Mouse (Mus musculus) neural tube, embryonic 13.5 days (tissue): Measurements from ENCODE around the gene Ccdc24. TPM values are rescaled to one million over a fixed set of nuclear protein-coding genes. Genes with fewer than 3 reads are reported as not detected.

Experiments used
- ATAC-seq: fragments of 200-750 bp; cut with Nextera tagmentation; 2 replicates; pipeline ENCODE4 v1.8.0; 2017; ENCODE audit warnings: low read depth, mild to moderate bottlenecking, moderate TSS enrichment, moderate library complexity
- H3K27ac ChIP-seq: fragments of 300-500 bp; sonication (generic); replicated peaks from 2 replicates; pipeline ENCODE4 v1.5.1; 2015; ENCODE audit warnings: moderate library complexity, mild to moderate bottlenecking, inconsistent platforms
- H3K27me3 ChIP-seq: fragments of 300-500 bp; sonication (generic); 2 replicates; pipeline ENCODE4 v1.6.1; 2015; ENCODE audit warnings: mild to moderate bottlenecking, inconsistent platforms
- H3K36me3 ChIP-seq: fragments of 300-500 bp; sonication (generic); 2 replicates; pipeline ENCODE4 v1.6.1; 2015; ENCODE audit warnings: mild to moderate bottlenecking, inconsistent platforms
- H3K4me1 ChIP-seq: fragments of 300-500 bp; sonication (generic); replicated peaks from 2 replicates; pipeline ENCODE4 v1.6.1; 2015; ENCODE audit warnings: inconsistent platforms
- H3K4me2 ChIP-seq: fragments of 300-500 bp; sonication (generic); 2 replicates; pipeline ENCODE4 v1.6.1; 2015; ENCODE audit warnings: inconsistent platforms, mild to moderate bottlenecking, moderate library complexity
- H3K4me3 ChIP-seq: fragments of 300-500 bp; sonication (generic); 2 replicates; pipeline ENCODE4 v1.5.1; 2015; ENCODE audit warnings: mild to moderate bottlenecking, inconsistent platforms
- H3K9ac ChIP-seq: fragments of 300-500 bp; sonication (generic); 2 replicates; pipeline ENCODE4 v1.6.1; 2015; ENCODE audit warnings: moderate library complexity, mild to moderate bottlenecking, inconsistent platforms
- H3K9me3 ChIP-seq: fragments of 300-500 bp; sonication (generic); 2 replicates; pipeline ENCODE4 v1.6.1; 2016; ENCODE audit warnings: inconsistent platforms
- WGBS: fragments of 180-500 bp; shearing (Covaris S2); methylation state at CpG from one replicate; pipeline ENCODE4 v1.1.7; 2015; 5-methylcytosine and 5-hydroxymethylcytosine counted together
- polyA plus RNA-seq: library from polyadenylated mRNA; unstranded; fragments of >200 nt; fragmentation: Nextera tagmentation; extraction: Ambion mirVana; gene quantifications from 2 replicates; pipeline ENCODE4 v1.2.1, GENCODE M21; 2015

Gene Ccdc24
- polyA plus RNA-seq, 1 experiment from 2014 or later = 2.5 TPM

DNA sequence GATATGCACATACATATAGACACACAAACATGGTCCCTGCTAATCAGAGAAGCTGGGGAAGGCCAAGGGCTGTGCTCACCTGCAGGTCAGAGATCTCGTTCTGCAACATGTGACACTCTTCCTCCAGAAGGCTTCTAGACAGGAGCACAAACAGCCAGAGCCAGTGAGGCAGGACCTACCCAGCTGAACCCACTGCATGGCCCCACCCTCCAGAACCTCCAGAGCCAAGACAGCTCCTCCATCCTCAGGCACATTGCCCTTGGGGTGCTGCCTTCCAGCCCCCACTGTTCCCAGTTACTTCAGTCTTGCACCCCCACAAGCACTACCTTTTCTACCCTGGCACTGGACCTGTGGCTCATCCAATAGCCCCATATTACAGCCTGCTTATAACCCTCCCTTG, 1.9 kb downstream of the Ccdc24 start:
- 73% methylated on average over 1 of the region's 1 CpGs for WGBS
- no peak overlapping the region for H3K9ac ChIP-seq
- H3K4me1 ChIP-seq = peaks cover 36% of the 10 kb centered on the region
- no peak overlapping the region for H3K27ac ChIP-seq
- H3K4me2 ChIP-seq = no peak overlapping the region
- peaks cover 26% of the 10 kb centered on the region for H3K36me3 ChIP-seq
- H3K27me3 ChIP-seq = peaks cover 7% of the 10 kb centered on the region; the same call in 1 of the 2 replicates
- H3K9me3 ChIP-seq = no peaks in the 10 kb centered on the region
- no peak for ATAC-seq
- no peak overlapping the region for H3K4me3 ChIP-seq

DNA sequence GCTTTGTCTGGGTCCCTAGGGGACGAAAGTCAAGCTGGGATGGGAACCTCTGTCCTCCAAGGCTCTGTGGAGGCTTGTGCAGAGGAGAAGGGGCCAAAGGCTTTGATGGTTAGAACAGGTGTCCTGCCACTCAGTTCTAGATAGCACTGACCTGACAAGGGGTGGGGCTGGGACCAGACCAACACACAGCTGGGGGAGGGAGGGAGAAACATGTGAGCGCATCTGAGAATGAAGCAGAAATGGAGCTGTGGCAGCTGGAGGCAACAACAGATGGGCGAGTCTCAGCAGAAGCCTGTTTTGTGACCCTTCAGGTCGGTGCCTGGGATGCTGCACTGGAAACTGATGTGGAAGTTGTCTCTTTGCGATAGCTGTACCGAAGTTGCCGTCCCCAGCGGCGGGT, 3.0 kb downstream of the Ccdc24 start:
- 73% methylated on average over 9 of the region's 9 CpGs for WGBS
- Histone ChIP-seq H3K27ac (no peak overlapping the region; the same call in 1 of the 2 replicates), H3K4me3 (no peak overlapping the region), H3K9ac (no peak overlapping the region), H3K36me3 (peaks cover 15% of the 10 kb centered on the region), H3K9me3 (no peaks in the 10 kb centered on the region), H3K4me2 (no peak overlapping the region), H3K27me3 (peaks cover 7% of the 10 kb centered on the region; the same call in 1 of the 2 replicates), H3K4me1 (peaks cover 36% of the 10 kb centered on the region)
- no peak for ATAC-seq

DNA sequence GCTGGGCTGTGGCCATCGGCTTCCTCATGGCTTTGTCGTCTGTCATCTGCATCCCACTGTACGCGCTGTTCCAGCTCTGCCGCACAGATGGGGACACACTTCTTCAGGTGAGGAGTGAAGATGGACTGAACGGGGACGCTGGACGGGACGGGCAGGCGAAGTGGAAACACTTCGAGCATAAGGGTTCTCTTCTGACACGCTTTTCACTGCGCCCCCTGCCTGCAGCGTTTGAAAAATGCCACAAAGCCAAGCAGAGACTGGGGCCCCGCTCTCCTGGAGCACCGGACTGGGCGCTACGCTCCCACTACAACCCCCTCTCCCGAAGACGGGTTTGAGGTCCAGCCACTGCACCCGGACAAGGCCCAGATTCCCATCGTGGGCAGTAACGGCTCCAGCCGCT, 4.5 kb downstream of the Ccdc24 start:
- Histone ChIP-seq H3K4me1 (peaks cover 39% of the 10 kb centered on the region), H3K9ac (peak overlapping the region; percentile 38; the same call in 1 of the 2 replicates), H3K4me3 (no peak overlapping the region), H3K27me3 (peaks cover 7% of the 10 kb centered on the region; the same call in 1 of the 2 replicates), H3K9me3 (no peaks in the 10 kb centered on the region), H3K27ac (no peak overlapping the region), H3K4me2 (peak overlapping the region; percentile 22), H3K36me3 (0 out of 2 replicates have a peak, but pooled peaks cover under 1% of the 10 kb centered on the region)
- ATAC-seq = no peak
- WGBS = 14% methylated on average over 24 of the region's 24 CpGs

DNA sequence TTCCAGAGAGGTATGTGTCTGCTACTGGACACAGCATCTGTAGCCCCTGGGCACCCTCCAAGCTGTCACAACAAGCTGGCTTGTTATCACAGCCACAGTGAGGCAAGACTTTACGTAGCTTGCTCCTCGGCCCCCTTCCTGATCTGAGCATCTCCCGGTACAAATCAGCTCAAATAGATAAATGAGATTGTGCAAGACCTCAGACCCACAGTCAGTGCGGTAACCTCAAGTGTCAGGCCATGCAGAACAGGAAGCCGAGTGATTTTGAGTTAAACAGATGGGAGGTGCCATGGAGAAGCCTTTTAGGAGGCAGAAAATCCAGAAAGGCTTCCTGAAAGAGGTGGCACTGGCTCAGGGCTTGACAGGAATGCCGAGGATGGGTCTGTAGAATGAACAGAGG, 5.4 kb downstream of the Ccdc24 start:
- Histone ChIP-seq H3K4me1 (peaks cover 36% of the 10 kb centered on the region), H3K9me3 (no peaks in the 10 kb centered on the region), H3K4me2 (no peak overlapping the region), H3K4me3 (no peak overlapping the region), H3K27me3 (peaks cover 7% of the 10 kb centered on the region; the same call in 1 of the 2 replicates), H3K27ac (no peak overlapping the region), H3K9ac (no peak overlapping the region), H3K36me3 (no peaks in the 10 kb centered on the region)
- no peak for ATAC-seq
- 83% methylated on average over 6 of the region's 6 CpGs for WGBS

DNA sequence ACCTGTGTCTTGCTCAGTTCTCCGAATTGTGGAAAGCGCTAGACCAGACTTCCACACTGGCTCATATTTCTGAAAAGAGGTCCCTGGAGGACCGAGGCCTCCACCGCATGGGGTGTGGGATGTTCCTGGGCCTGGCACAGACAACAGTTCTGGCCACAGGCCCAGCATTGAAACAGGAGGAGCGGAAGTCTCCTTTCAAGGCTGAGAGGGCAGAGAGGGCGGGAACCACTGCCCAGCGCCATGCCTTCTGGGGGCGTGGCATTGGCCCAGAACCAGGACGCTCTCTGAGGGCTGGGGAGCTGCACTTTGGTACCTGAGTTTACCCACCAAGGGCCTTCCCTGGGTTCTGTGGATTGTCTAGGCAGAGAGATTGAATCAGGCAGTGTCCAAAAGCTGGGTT, 6.3 kb downstream of the Ccdc24 start:
- WGBS = 53% methylated on average over 9 of the region's 9 CpGs
- no peak for ATAC-seq

DNA sequence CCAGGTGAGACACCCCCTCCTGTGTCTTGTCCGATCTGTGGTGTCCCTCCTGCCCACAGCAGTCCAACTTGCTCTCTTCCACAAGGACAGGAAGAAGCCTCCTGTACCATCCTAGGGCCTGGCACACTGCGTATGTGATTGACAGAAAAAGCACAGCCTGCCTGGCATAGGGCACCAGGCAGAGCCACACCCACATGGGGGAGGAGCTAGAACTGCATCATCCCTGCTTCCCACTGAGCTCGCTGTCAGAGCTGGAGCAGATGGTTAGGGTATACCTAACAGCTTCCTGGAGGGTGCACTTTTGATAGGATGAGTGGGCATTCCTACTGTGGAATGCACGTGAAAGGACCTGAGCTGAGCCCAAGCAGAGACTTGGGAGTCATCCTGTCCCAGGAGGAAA, 9.5 kb downstream of the Ccdc24 start:
- ATAC-seq = peak; percentile 56
- Histone ChIP-seq H3K4me2 (no peak overlapping the region), H3K27ac (no peak overlapping the region), H3K4me3 (no peak overlapping the region), H3K27me3 (peaks cover 7% of the 10 kb centered on the region; the same call in 1 of the 2 replicates), H3K9ac (peak overlapping the region; percentile 22; the same call in 1 of the 2 replicates), H3K9me3 (no peaks in the 10 kb centered on the region), H3K4me1 (peaks cover 33% of the 10 kb centered on the region), H3K36me3 (no peaks in the 10 kb centered on the region)
- WGBS = 31% methylated on average over 4 of the region's 4 CpGs

More for the DNA sequence above, 6.3 kb downstream of the Ccdc24 start:
- 0 out of 2 replicates have a peak overlapping the region, but pooled peaks have one; percentile 28 for H3K27ac ChIP-seq
- peak overlapping the region; percentile 34; the same call in 1 of the 2 replicates for H3K9ac ChIP-seq
- peaks cover 36% of the 10 kb centered on the region for H3K4me1 ChIP-seq
- no peak overlapping the region for H3K4me2 ChIP-seq
- peaks cover 7% of the 10 kb centered on the region; the same call in 1 of the 2 replicates for H3K27me3 ChIP-seq
- H3K36me3 ChIP-seq = no peaks in the 10 kb centered on the region
- H3K4me3 ChIP-seq = no peak overlapping the region
- H3K9me3 ChIP-seq = no peaks in the 10 kb centered on the region

DNA sequence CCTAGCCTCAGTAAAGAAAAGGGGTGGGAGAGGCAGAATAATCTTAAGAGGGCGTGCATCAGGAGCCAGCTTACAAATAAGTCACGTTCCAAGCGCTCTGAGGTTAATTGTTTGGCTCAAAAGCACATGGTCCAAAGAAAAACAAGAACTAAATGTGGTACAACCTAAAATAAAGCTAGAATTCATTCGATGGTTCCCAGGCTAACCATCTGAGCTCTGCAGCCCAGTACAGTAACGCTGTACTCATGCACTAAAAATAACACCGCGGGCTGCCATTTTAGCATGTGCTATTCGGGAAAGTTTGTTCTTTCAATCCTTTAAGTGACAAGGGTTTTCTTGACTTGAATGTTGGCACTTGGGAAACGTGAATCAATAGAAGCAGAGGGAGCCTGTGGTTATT, 11.8 kb downstream of the Ccdc24 start:
- Histone ChIP-seq H3K4me2 (no peak overlapping the region), H3K27ac (no peak overlapping the region), H3K27me3 (no peaks in the 10 kb centered on the region), H3K4me1 (peaks cover 29% of the 10 kb centered on the region), H3K36me3 (no peaks in the 10 kb centered on the region; the same call in 1 of the 2 replicates), H3K9ac (no peak overlapping the region), H3K9me3 (no peaks in the 10 kb centered on the region), H3K4me3 (no peak overlapping the region)
- 84% methylated on average over 9 of the region's 9 CpGs for WGBS
- ATAC-seq = no peak

DNA sequence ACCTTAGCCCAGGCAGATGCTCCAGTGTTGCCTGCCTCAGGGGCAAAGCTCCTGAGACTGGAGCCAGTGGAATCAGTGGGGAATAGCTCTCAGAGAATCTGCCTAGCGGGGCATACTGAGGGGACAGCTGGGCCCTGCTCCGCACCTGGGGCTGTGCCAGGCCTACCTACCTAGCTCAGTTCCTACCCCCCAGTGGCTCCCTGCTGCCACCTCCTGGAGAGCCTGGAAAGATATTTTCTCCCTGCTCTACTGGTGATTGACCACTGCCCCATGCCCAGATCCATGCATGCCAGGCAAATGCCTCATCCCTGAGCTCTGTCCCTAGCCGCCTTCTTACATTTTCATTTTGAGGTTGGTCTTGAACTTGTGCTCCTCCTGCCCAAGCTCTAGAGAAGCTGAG, 13.6 kb downstream of the Ccdc24 start:
- 55% methylated on average over 3 of the region's 3 CpGs for WGBS
- Histone ChIP-seq H3K27ac (no peak overlapping the region), H3K9me3 (no peaks in the 10 kb centered on the region), H3K9ac (no peak overlapping the region), H3K4me3 (no peak overlapping the region), H3K36me3 (no peaks in the 10 kb centered on the region; the same call in 1 of the 2 replicates), H3K4me1 (peaks cover 40% of the 10 kb centered on the region), H3K4me2 (no peak overlapping the region), H3K27me3 (no peaks in the 10 kb centered on the region)
- peak; percentile 26; the same call in 1 of the 2 replicates for ATAC-seq

DNA sequence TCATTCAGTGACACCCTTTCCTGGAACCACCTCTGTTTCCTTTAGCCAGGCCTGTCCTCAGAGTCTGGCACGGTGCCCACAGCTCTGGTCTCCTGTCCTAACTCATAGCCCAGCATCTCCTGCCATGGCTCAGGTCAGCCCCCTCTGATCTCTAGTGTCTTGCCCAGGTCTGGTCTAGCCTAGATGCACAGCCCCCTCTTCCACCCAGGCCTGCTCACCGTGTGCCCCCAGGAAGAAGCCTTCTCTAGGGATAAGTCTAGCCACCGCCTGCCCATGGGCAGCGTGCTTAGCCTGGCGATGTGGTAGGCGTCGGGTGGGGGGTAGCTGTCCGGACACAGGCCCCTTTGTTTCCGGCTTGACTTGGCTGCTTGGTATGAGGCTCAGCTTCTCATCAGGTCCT, 17.2 kb downstream of the Ccdc24 start:
- peak; percentile 34; the same call in 1 of the 2 replicates for ATAC-seq
- no peaks in the 10 kb centered on the region for H3K27me3 ChIP-seq
- no peak overlapping the region for H3K4me3 ChIP-seq
- H3K9me3 ChIP-seq = no peaks in the 10 kb centered on the region
- no peak overlapping the region for H3K9ac ChIP-seq
- H3K4me2 ChIP-seq = no peak overlapping the region
- H3K36me3 ChIP-seq = no peaks in the 10 kb centered on the region; the same call in 1 of the 2 replicates
- peak overlapping the region; percentile 70 for H3K27ac ChIP-seq
- peaks cover 43% of the 10 kb centered on the region for H3K4me1 ChIP-seq
- WGBS = 67% methylated on average over 9 of the region's 9 CpGs

DNA sequence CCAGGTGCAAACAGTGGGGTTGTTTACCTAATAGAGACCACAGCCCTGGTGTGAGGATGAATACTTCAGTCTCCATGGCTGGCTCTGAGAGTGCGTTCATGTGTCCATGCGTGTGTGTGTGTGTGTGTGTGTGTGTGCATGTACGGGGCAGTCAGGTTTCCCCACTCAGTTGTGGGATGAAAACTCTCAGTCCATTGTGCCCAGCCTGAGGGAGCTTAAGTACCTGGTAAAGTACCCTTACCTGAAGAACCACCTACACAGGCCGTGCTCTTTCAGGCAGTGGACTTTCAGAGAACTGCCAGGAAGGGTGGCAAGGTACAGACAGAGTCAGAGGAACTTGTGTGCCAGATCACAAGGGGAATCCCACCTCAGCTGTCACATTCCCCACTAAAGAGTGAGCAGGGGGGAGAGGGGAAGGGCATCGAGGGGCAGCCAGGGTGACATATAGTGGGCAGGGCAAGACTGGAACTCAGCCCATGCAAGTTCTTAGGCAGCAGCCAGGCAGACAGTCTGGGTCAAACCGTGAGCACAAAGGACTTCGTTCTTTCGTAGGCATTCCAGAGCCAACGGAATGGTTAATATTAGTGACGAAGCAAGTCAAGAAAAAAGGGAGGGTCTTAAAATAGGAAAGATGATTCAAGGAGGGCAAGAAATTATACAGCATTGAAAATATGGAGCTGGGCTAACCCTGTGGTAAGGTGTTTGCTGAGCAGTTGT, 20.0 kb downstream of the Ccdc24 start:
- Histone ChIP-seq H3K9me3 (no peaks in the 10 kb centered on the region), H3K4me1 (peaks cover 45% of the 10 kb centered on the region), H3K9ac (no peak overlapping the region), H3K4me3 (no peak overlapping the region), H3K27me3 (no peaks in the 10 kb centered on the region), H3K36me3 (no peaks in the 10 kb centered on the region; the same call in 1 of the 2 replicates), H3K27ac (no peak overlapping the region), H3K4me2 (no peak overlapping the region)
- no peak for ATAC-seq
- WGBS = 84% methylated on average over 10 of the region's 10 CpGs

DNA sequence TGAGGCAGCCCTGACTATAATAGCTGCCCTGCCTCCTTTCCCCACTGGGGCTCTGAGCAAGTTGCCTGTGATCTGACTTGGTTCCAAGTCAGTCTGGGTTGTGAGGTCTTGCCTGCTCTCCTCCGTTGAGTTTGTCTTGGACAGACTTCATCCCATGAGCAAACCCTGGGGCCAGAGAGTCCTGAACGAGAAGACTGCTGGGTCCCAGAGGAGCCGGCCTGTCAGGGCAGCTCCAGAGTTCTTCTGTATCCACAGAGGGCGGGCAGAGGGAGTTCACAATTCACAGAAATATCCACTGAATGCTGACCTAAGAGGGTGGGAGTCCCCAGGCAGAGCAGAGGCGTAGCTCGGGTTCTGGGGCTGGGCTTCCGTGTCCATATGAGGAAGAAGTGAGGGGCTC, 21.5 kb downstream of the Ccdc24 start:
- no peak overlapping the region for H3K4me2 ChIP-seq
- 72% methylated on average over 7 of the region's 7 CpGs for WGBS
- ATAC-seq = no peak
- H3K4me1 ChIP-seq = peaks cover 48% of the 10 kb centered on the region
- no peaks in the 10 kb centered on the region for H3K9me3 ChIP-seq
- H3K27ac ChIP-seq = no peak overlapping the region; the same call in 1 of the 2 replicates
- H3K36me3 ChIP-seq = no peaks in the 10 kb centered on the region
- H3K27me3 ChIP-seq = no peaks in the 10 kb centered on the region
- H3K9ac ChIP-seq = 0 out of 2 replicates have a peak overlapping the region, but pooled peaks have one; percentile 12
- no peak overlapping the region for H3K4me3 ChIP-seq

DNA sequence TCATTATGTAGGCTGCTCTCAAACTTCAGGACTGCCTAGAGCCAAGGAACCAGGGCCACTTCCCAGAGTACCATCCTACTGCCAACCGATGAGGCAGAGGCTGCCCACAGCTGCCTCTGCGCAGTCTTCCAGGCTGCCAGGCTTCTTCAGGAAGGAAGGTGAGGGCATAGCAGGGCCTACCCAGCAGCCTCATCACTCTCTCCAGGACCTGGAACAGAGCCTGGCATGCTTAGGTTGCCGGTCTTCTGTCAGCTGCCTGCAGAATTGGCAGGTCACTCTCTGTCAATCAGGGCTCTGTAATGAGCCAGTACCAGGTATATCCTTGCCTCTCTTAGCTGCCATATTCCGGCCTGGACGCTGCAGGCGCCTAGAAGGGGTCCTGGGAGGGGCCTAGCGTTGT, 22.2 kb downstream of the Ccdc24 start:
- 0 out of 2 replicates have a peak overlapping the region, but pooled peaks have one; percentile 12 for H3K9ac ChIP-seq
- peak overlapping the region; percentile 24; the same call in 1 of the 2 replicates for H3K4me2 ChIP-seq
- no peaks in the 10 kb centered on the region for H3K9me3 ChIP-seq
- 81% methylated on average over 7 of the region's 7 CpGs for WGBS
- H3K27me3 ChIP-seq = no peaks in the 10 kb centered on the region
- H3K36me3 ChIP-seq = no peaks in the 10 kb centered on the region
- H3K27ac ChIP-seq = no peak overlapping the region; the same call in 1 of the 2 replicates
- no peak overlapping the region for H3K4me3 ChIP-seq
- no peak for ATAC-seq
- peaks cover 41% of the 10 kb centered on the region for H3K4me1 ChIP-seq
